Mouse (Mus musculus): ENCODE results near the gene Tmem131.

DNA sequence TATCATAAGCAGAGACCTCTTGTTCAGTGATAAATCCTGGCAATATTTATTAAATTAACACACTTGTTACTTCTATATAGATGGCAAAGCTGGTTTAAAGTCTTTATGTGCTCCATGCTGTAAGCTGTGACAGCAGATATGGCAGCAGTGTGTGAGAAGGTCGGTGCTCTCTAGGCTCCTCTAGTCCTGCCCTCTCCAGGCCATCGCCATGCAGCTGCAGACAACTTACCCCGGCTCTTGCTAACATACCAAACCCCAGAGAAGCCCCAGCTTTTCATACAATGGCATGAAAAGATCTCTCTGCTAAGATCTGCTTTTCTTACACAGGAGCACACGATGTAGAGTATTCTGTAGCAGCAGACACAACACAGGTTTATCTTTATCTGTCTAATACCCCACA is 92.1 kb downstream of the Tmem131 start:
- TF ChIP-seq CTCF (IDR thresholded peaks at IDR 0.05) = no peak
- TF ChIP-seq EP300 (IDR thresholded peaks at IDR 0.05) = no peak

Data from lung, postnatal 0 days (tissue).